8 mouse cellular contexts compared by ENCODE assay signal in genomic region chr12:117586124-117586523, GRCm38 (mm10).
DNase-seq lines count a peak whose midpoint lies in the region; ATAC-seq and TF ChIP-seq lines count a peak whose summit lies in the region.

No protein-coding gene starts in this region.

- H3K4me2 ChIP-seq in liver, postnatal 0 days (ENCODE audit: low read depth, low read length) = no peak overlapping the region

- ATAC-seq in liver, postnatal 0 days = peak; percentile 60; the same call in 1 of the 2 replicates

- peak; percentile 58 for DNase-seq in 416B (ENCODE audit: low read depth)
- DNase-seq in Muller cell, postnatal 12 days (ENCODE audit: inconsistent ontology term) = peak; percentile 58
- DNase-seq in cerebellum, postnatal 10 days = peak; percentile 59 to 67
- DNase-seq in heart, adult 18-20 months = peak; percentile 83 to 89
- peak; percentile 77 to 81 for DNase-seq in kidney, postnatal 25 days
- DNase-seq in liver, postnatal 0 days = peak; percentile 75
- DNase-seq in right cerebral cortex, adult 18-20 months = peak; percentile 67
- DNase-seq in urinary bladder, adult 2 months (ENCODE audit: low spot score) = peak; percentile 51

- WGBS in liver, postnatal 0 days (ENCODE audit: insufficient replicate concordance) = 6% methylated on average over 1 of the region's 1 CpGs

- TF ChIP-seq CTCF in liver, postnatal 0 days (IDR thresholded peaks at IDR 0.05; ENCODE audit: low read depth) = peak; percentile 90

- no peak overlapping the region for H3K9ac ChIP-seq in liver, postnatal 0 days (replicated peaks)

- no peaks in the 10 kb centered on the region for H3K27me3 ChIP-seq in liver, postnatal 0 days (ENCODE audit: insufficient read depth, low read length)

- no peak overlapping the region for H3K27ac ChIP-seq in liver, postnatal 0 days (ENCODE audit: low read depth)

- no peak overlapping the region for H3K4me3 ChIP-seq in liver, postnatal 0 days (ENCODE audit: low read depth, low read length)

- no peaks in the 10 kb centered on the region for H3K9me3 ChIP-seq in liver, postnatal 0 days (ENCODE audit: low read length)

- H3K36me3 ChIP-seq in liver, postnatal 0 days (replicated peaks; ENCODE audit: insufficient read depth, low read length) = no peaks in the 10 kb centered on the region

- no peaks in the 10 kb centered on the region for H3K4me1 ChIP-seq in liver, postnatal 0 days (ENCODE audit: insufficient read depth)

- no peak for TF ChIP-seq EP300 in liver, postnatal 0 days (IDR thresholded peaks at IDR 0.05; ENCODE audit: low read depth)
